Mouse (Mus musculus) gastrocnemius, postnatal 14 days (tissue): ENCODE results near the gene Them7. TPM values are rescaled to one million over a fixed set of nuclear protein-coding genes. Genes with fewer than 3 reads are reported as not detected.

Experiments
- DNase-seq: peaks from one replicate; pipeline ENCODE4 v3.0.0; 2021; ENCODE audit warnings: mixed read lengths
- intact Hi-C: fragments of 180-260 bp; cut with DNase I; formaldehyde crosslinking; loops from one replicate; pipeline ENCODE4 v1.15.1; 2025; ENCODE audit warnings: low total_unique reads
- total RNA-seq, 2 experiments: library from RNA; stranded (reverse); gene quantifications; 2 replicates each; pipeline ENCODE4 v1.2.3; 2021

Gene Them7
- total RNA-seq, 2 experiments from 2014 or later, result not detected

GRCm38 (mm10) chr2:105230333-105230732, 6.2 kb downstream of the Them7 start:
- intact Hi-C loops, result no loop called here
- DNase-seq, result peak; percentile 43

GRCm38 (mm10) chr2:105232386-105232785, 8.3 kb downstream of the Them7 start:
- intact Hi-C loops, result no loop called here
- DNase-seq, result no peak

- intact Hi-C loops, result no loop called here
- no peak for DNase-seq
Measured at GRCm38 (mm10) chr2:105234278-105234677, 10.2 kb downstream of the Them7 start.

GRCm38 (mm10) chr2:105235380-105236115, 11.4 kb downstream of the Them7 start:
- intact Hi-C loops, result no loop called here
- DNase-seq, result no peak

DNA sequence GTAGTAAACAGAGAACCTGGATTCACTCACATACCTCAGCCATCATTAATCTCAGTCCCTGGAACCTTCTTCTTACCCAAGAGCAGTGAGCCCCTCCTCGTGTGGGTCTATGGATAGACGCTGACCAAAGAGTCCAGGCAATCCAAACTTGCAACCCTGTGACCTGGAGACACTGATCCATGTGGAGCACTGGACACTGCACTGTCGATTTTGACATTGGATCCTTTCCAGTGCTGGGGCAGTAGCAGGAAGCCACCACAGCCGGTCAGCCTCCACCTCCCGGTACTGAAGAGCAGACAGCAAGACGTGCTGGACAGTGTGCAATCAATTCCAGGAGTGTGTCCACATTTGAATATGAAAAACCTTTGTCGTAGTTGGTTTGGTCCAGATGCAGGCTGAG, 13.3 kb downstream of the Them7 start:
- no peak for DNase-seq
- intact Hi-C loops, result no loop called here

DNA sequence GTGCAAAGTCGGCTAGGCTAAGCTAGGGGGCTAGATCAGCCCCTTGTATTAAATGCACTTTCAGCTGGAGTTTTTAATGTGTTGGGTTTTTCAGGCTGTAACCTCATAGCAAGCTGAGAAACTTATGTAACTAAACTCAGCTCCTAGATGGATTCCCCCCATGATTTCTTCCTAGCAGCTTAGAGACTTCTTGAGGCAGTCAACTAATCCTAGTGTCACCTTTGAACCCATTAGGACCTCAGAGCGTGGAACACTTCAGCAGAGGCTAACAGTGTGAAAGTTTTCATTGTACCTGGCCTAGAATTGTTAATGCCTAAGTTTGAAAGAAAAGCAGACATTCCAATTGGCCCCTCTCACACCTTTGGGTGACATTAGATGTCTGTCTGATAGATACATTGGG, 13.7 kb downstream of the Them7 start:
- DNase-seq, result no peak
- intact Hi-C loops, result no loop called here

GRCm38 (mm10) chr2:105238775-105239174, 14.7 kb downstream of the Them7 start:
- DNase-seq, result no peak
- intact Hi-C loops, result no loop called here

DNA sequence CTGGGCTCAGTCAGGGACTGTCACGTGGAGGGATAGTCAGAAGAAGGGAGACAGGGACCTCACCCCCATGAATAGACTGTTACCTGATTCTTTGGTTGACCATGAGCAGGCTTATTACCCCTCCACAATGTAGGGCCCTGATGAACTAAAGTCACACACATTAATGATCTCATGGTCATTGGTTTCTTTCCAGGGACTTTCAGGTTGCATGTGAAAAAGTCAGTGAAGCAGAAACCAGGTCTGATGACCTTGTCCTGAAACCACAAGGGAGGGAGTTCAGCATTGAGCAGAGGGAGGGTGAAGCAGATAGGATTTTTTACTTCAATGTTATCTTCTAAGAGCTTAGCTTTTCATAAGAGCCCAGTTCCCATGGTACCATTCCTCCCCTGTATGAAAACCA, 16.5 kb downstream of the Them7 start:
- intact Hi-C loops, result no loop called here
- DNase-seq, result no peak

- intact Hi-C loops, result no loop called here
Measured at GRCm38 (mm10) chr2:105242940-105243339, 18.8 kb downstream of the Them7 start.

GRCm38 (mm10) chr2:105244733-105245132, 20.6 kb downstream of the Them7 start:
- DNase-seq, result no peak

More at GRCm38 (mm10) chr2:105242940-105243339, 18.8 kb downstream of the Them7 start:
- no peak for DNase-seq

GRCm38 (mm10) chr2:105251978-105252377, 27.9 kb downstream of the Them7 start:
- no peak for DNase-seq
- intact Hi-C loops, result no loop called here

More at GRCm38 (mm10) chr2:105244733-105245132, 20.6 kb downstream of the Them7 start:
- intact Hi-C loops, result no loop called here

DNA sequence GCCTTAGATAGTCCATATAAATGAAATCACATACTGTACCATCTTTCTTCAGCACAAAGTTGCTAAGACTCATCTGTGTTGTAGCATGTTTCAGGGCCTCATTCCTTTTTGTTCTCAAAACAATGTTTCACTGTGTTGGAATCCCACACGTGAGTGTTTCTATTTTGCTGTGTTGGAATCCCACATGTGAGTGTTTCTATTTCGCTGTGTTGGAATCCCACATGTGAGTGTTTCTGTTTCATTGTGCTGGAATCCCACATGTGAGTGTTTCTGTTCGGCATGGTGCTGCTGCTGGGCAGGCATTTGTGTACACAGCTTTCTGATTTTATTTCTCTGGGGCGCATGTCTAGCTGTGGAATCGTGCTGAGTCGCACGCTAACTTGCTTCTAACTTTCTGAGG, 28.7 kb downstream of the Them7 start:
- intact Hi-C loops, result no loop called here

DNA sequence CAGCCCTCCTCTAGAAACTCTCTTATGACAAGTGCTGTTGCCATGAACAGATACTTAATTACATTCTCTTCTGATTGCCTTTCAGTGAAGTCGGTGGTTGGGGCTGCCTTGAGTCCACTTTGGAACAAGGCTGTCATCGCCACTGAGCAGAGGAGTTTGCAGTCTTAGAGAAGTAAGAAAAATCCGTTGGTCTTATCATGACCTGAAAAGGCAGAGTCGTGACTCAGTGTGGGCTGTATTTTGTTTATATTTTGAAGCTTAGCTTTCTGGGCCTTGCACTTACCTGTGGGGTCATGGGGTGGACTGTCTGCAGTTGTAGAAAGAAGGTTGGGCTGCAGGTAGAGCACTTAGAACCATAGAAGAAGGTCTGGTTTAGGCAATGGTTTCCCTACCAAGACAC, 31.3 kb downstream of the Them7 start:
- intact Hi-C loops, result no loop called here
- DNase-seq, result no peak

More for the DNA sequence above, 28.7 kb downstream of the Them7 start:
- no peak for DNase-seq

- intact Hi-C loops, result no loop called here
- DNase-seq, result no peak
Measured at GRCm38 (mm10) chr2:105256427-105257071, 32.4 kb downstream of the Them7 start.

DNA sequence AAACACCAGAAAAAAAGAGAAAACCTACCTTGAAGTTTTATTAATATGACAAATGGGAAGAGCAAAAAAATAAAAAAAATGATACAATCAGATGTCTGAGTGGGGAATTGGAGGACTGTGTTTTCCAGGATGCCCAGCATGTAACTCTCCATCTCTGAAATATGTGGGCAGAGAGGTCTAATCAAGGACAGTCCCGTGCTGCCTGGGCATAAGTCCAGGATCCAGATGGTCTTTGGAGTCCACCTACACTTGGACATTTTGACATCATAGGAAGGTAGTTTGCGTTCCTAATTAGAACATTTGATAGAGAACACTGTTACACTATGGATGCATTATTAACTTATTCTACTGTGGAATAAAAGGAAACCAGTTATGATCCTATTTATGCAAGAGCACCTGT, 33.3 kb downstream of the Them7 start:
- no peak for DNase-seq
- intact Hi-C loops, result no loop called here

DNA sequence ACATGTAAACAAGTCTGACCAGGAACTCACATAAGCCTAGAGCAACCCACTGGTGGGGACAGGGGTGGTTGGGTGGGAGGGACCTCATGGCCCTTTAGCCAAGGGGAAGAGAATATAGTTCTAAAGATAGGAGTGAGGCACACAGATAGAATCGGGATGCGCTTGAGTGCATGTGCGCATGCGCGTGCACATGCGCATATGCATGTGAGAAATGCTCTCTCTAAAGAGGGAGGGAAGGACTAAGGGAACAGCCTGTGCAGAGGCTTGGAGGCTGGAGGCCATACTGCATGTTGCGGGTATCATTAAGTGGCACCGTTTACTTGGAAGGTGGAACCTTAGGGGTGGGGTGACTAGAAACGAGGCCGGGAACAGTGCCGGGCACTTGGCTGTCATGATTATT, 37.2 kb downstream of the Them7 start:
- intact Hi-C loops, result no loop called here

DNA sequence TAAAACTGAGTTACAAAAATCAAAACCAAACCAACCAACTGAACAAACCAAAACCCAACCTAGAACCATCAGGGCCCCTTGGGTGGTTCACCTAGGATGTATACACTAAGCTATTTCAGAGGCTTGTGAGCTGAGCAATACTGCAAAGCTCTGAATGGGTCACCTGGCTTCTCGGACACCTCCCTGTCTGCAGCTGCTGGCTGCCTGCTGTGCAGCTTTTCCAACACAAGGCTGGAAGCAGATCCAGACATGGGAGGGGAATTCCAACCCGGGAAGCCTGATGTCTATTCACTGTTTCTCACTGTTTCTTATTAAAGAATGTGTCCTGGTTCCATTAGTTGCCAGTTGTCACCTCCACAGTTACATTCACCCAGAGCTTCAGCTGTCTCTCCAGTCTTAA, 39.1 kb downstream of the Them7 start:
- intact Hi-C loops, result no loop called here
- DNase-seq, result no peak

More for the DNA sequence above, 37.2 kb downstream of the Them7 start:
- DNase-seq, result no peak

- intact Hi-C loops, result no loop called here
- no peak for DNase-seq
Measured at GRCm38 (mm10) chr2:105282407-105283077, 58.4 kb downstream of the Them7 start.

GRCm38 (mm10) chr2:105283811-105284210, 59.7 kb downstream of the Them7 start:
- no peak for DNase-seq
- intact Hi-C loops, result no loop called here

- DNase-seq, result no peak
- intact Hi-C loops, result no loop called here
Measured at GRCm38 (mm10) chr2:105284855-105285254, 60.7 kb downstream of the Them7 start.

- intact Hi-C loops, result no loop called here
- no peak for DNase-seq
Measured at GRCm38 (mm10) chr2:105295823-105296222, 71.7 kb downstream of the Them7 start.
